Comparison of ENCODE assay signal across 8 mouse cellular contexts in the genomic region with DNA sequence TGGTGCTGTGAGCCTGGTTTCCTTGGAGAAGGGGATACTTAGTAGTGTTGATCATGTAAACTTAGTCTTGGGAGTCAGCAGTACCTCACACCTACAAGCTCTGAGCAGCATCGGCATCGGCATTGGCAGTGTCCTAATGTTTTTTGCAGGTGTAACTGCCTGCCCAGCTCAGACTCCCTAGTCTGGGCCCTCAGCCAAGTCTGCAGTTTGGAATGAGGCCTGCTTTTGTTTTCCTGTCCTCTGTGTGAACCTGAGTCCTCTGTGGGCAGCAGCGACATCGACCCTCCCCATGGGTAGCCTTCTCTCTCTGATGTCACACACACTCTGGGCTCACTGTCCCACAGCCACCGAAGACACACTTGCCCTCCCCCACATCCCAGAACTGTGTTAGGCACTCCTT. TPM values are rescaled to one million over a fixed set of nuclear protein-coding genes. Genes with fewer than 3 reads are reported as not detected.
DNase-seq lines count a peak whose midpoint lies in the region; ATAC-seq lines count a peak whose summit lies in the region.
"Had no signal": no experiment of that assay in that cellular context is flagged by ENCODE, and none has a peak within 500 bp of the region (broad histone marks: within the 10 kb centered on the region; RNA-seq: fewer than 3 reads in every experiment).

No protein-coding gene starts in this region.

- no peaks in the 10 kb centered on the region for H3K9me3 ChIP-seq in forebrain, embryonic 11.5 days (ENCODE audit: control insufficient read depth, low read length)

- no peaks in the 10 kb centered on the region for H3K4me1 ChIP-seq in forebrain, embryonic 11.5 days (replicated peaks; ENCODE audit: control insufficient read depth, insufficient read depth, low read length)

- DNase-seq in MN1 (ENCODE audit: low spot score), result peak; percentile 38
- DNase-seq in adrenal gland, postnatal 14 days, result peak; percentile 72
- peak; percentile 80 to 83 for DNase-seq in heart, adult 9 months (ENCODE audit: low spot score in 2 of 2)
- peak; percentile 90 to 92 for DNase-seq in kidney, postnatal 36 days
- no peak for DNase-seq in forebrain, embryonic 11.5 days (ENCODE audit: low spot score)

- H3K4me3 ChIP-seq in forebrain, embryonic 11.5 days (ENCODE audit: low read depth, low read length), result no peak overlapping the region

- H3K9ac ChIP-seq in forebrain, embryonic 11.5 days (ENCODE audit: low read length), result no peak overlapping the region
- H3K9ac ChIP-seq: liver, embryonic 14.5 days had no signal

- H3K27ac ChIP-seq in forebrain, embryonic 11.5 days (ENCODE audit: low read depth, low read length), result no peak overlapping the region
- H3K27ac ChIP-seq: liver, embryonic 14.5 days had no signal

- H3K36me3 ChIP-seq in forebrain, embryonic 11.5 days (ENCODE audit: control insufficient read depth, insufficient read depth, low read length), result no peaks in the 10 kb centered on the region; the same call in 1 of the 2 replicates

- H3K27me3 ChIP-seq in forebrain, embryonic 11.5 days (ENCODE audit: control insufficient read depth, insufficient read depth, low read length), result no peaks in the 10 kb centered on the region

- ATAC-seq in erythroid progenitor cell, adult 5-6 weeks (replicated peaks; ENCODE audit: low FRiP score, poor library complexity, severe bottlenecking), result no peak
- no peak for ATAC-seq in megakaryocyte, adult 5-6 weeks (ENCODE audit: poor library complexity, severe bottlenecking)
- no peak for ATAC-seq in forebrain, embryonic 11.5 days (replicated peaks; ENCODE audit: low FRiP score)

- 79% methylated on average over 5 of the region's 5 CpGs for WGBS in forebrain, embryonic 11.5 days

- H3K4me2 ChIP-seq in forebrain, embryonic 11.5 days (ENCODE audit: low read depth, low read length, severe bottlenecking), result no peak overlapping the region

RNA-seq across cellular contexts. Expression of gene Rarres2, which starts 6.3 kb away (rescaled TPM):
- total RNA-seq in adrenal gland, postnatal 14 days (2021), result 74.2 and 241 TPM in 2 replicates
- not detected in 2 replicates for total RNA-seq in erythroid progenitor cell, adult 5-6 weeks (2015; ENCODE audit: low replicate concordance)
- 3.6 TPM in 1 of 2 replicates, not detected in the other for total RNA-seq in erythroid progenitor cell, adult 5-6 weeks (2017; ENCODE audit: low replicate concordance)
- total RNA-seq in megakaryocyte, adult 5-6 weeks (2015), result 0.74 TPM in 1 of 2 replicates, not detected in the other
- 0.15 and 0.94 TPM in 2 replicates for total RNA-seq in megakaryocyte, adult 5-6 weeks (2017)
- polyA plus RNA-seq in forebrain, embryonic 11.5 days (2014; fragmentation: Nextera tagmentation; extraction: Ambion mirVana), result 0.60 and 0.84 TPM in 2 replicates

RNA-seq across cellular contexts. Expression of gene Lrrc61, which starts 11.7 kb away (rescaled TPM):
- total RNA-seq in adrenal gland, postnatal 14 days (2021), result 26.1 and 28.7 TPM in 2 replicates
- 2.1 TPM in 1 of 2 replicates, not detected in the other for total RNA-seq in erythroid progenitor cell, adult 5-6 weeks (2015; ENCODE audit: low replicate concordance)
- 0.13 and 1.1 TPM in 2 replicates for total RNA-seq in erythroid progenitor cell, adult 5-6 weeks (2017; ENCODE audit: low replicate concordance)
- total RNA-seq in megakaryocyte, adult 5-6 weeks (2015), result 13.4 and 14.3 TPM in 2 replicates
- total RNA-seq in megakaryocyte, adult 5-6 weeks (2017), result 9.7 and 11.3 TPM in 2 replicates
- 12.6 and 13.7 TPM in 2 replicates for polyA plus RNA-seq in forebrain, embryonic 11.5 days (2014; fragmentation: Nextera tagmentation; extraction: Ambion mirVana)

RNA-seq across cellular contexts. Expression of gene Gm45021, which starts 23.1 kb away (rescaled TPM):
- total RNA-seq in adrenal gland, postnatal 14 days (2021), result not detected in 2 replicates
- total RNA-seq in erythroid progenitor cell, adult 5-6 weeks (2015; ENCODE audit: low replicate concordance), result not detected in 2 replicates
- not detected in 2 replicates for total RNA-seq in erythroid progenitor cell, adult 5-6 weeks (2017; ENCODE audit: low replicate concordance)
- not detected in 2 replicates for total RNA-seq in megakaryocyte, adult 5-6 weeks (2015)
- total RNA-seq in megakaryocyte, adult 5-6 weeks (2017), result not detected in 2 replicates
- not detected in 2 replicates for polyA plus RNA-seq in forebrain, embryonic 11.5 days (2014; fragmentation: Nextera tagmentation; extraction: Ambion mirVana)
- polyA plus RNA-seq: liver, embryonic 14.5 days had no signal

RNA-seq across cellular contexts. Expression of gene Repin1, which starts 27.4 kb away (rescaled TPM):
- total RNA-seq in adrenal gland, postnatal 14 days (2021), result 42.8 TPM in 2 replicates
- not detected in 2 replicates for total RNA-seq in erythroid progenitor cell, adult 5-6 weeks (2015; ENCODE audit: low replicate concordance)
- 0.77 and 1.7 TPM in 2 replicates for total RNA-seq in erythroid progenitor cell, adult 5-6 weeks (2017; ENCODE audit: low replicate concordance)
- total RNA-seq in megakaryocyte, adult 5-6 weeks (2015), result 1.8 and 2.7 TPM in 2 replicates
- total RNA-seq in megakaryocyte, adult 5-6 weeks (2017), result 4.0 and 4.3 TPM in 2 replicates
- polyA plus RNA-seq in forebrain, embryonic 11.5 days (2014; fragmentation: Nextera tagmentation; extraction: Ambion mirVana), result 50.2 and 50.6 TPM in 2 replicates

RNA-seq across cellular contexts. Expression of gene Gm44965, which starts 27.4 kb away (rescaled TPM):
- not detected in 2 replicates for total RNA-seq in adrenal gland, postnatal 14 days (2021)
- not detected in 2 replicates for total RNA-seq in erythroid progenitor cell, adult 5-6 weeks (2015; ENCODE audit: low replicate concordance)
- total RNA-seq in erythroid progenitor cell, adult 5-6 weeks (2017; ENCODE audit: low replicate concordance), result not detected in 2 replicates
- not detected in 2 replicates for total RNA-seq in megakaryocyte, adult 5-6 weeks (2015)
- total RNA-seq in megakaryocyte, adult 5-6 weeks (2017), result not detected in 2 replicates
- polyA plus RNA-seq in forebrain, embryonic 11.5 days (2014; fragmentation: Nextera tagmentation; extraction: Ambion mirVana), result 0.67 TPM in 1 of 2 replicates, not detected in the other
- polyA plus RNA-seq: liver, embryonic 14.5 days had no signal

Comparison
In these comparisons a context has a peak if more than half of its experiments do, and no peak if none do; other contexts are left out.
1. RNA of gene Rarres2, which starts 6.3 kb away (total RNA-seq): 74.2 to 241 TPM in adrenal gland, postnatal 14 days; 0.15 to 0.94 TPM in megakaryocyte, adult 5-6 weeks and 3.6 TPM in erythroid progenitor cell, adult 5-6 weeks; every median in the first group is over 10 times any median in the second.